Mouse (Mus musculus): ENCODE measurements around the gene Nelfb.

The Nelfb gene

DNA sequence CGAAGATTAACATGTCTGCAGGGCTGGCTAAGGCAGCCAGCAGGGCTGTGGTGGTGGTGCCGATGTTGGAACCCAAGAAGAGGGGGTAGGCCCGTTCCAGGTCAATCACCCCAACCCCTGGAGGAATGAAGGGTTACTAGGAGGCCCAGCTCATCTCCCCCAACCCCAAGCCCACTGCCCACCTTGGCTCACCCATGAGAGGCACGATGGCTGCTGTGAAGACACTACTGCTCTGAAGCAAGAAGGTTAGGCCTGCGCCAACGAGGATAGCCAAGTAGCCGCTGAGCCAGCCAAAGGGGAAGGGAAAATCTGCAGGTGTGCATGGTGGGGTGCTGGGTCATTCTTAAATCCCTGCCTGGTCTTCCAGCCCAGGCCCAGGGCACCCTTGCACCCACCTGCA lies 19.3 kb upstream of the Nelfb start:
- DNase-seq (ENCODE audit: low read depth, low spot score): no peak

GRCm38 (mm10) chr2:25229582-25229981 lies 18.3 kb upstream of the Nelfb start:
- DNase-seq (ENCODE audit: low read depth, low spot score): no peak

GRCm38 (mm10) chr2:25228995-25229530 lies 17.8 kb upstream of the Nelfb start:
- DNase-seq (ENCODE audit: low read depth, low spot score): no peak

GRCm38 (mm10) chr2:25228431-25228889 lies 17.2 kb upstream of the Nelfb start:
- peak; percentile 81 for DNase-seq (ENCODE audit: low read depth, low spot score)

GRCm38 (mm10) chr2:25227406-25227805 lies 16.1 kb upstream of the Nelfb start:
- no peak for DNase-seq (ENCODE audit: low read depth, low spot score)

DNA sequence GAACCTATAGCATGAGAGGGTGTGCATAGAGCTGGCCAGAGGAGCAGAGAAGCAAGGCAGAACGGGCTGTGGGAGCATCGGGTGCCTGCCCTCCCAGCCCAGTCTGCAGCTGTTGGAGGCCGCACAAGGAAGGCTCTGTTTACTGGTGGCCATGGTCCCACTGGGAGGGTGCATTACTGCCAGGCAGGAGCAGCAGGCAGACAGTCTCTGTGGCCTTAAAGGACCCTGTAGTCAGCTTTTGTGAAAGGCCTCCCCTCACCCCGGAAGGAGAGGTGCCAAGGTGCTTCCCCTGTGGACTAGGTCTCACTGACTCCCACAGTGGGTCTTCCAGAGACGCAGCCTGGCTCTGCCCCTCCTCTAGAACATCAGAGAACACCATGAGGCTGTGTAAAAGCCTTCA lies 15.6 kb upstream of the Nelfb start:
- no peak for DNase-seq (ENCODE audit: low read depth, low spot score)

DNA sequence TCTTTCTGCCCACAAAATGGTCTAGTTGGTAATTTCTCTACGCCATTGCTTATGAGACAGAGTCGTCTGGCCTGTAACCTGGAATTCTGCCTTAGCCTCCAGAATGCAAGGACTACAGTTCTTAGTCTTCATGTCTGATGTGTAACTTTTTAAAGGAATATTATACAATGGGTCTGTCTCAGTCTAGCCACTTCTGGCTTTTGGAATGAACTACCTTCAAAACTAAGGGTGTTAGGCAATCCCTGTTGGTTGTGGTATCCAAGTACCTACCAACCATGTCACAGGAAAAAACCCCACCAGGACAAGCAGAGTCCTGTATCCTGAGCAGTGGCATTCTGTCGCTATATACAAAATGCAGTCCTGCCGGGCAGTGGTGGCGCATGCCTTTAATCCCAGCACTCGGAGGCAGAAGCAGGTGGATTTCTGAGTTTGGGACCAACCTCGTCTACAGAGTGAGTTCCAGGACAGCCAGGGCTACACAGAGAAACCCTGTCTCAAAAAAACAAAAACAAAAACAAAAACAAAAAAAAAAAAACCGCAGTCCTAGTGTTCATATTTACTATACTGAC lies 14.6 kb upstream of the Nelfb start:
- no peak for DNase-seq (ENCODE audit: low read depth, low spot score)

DNA sequence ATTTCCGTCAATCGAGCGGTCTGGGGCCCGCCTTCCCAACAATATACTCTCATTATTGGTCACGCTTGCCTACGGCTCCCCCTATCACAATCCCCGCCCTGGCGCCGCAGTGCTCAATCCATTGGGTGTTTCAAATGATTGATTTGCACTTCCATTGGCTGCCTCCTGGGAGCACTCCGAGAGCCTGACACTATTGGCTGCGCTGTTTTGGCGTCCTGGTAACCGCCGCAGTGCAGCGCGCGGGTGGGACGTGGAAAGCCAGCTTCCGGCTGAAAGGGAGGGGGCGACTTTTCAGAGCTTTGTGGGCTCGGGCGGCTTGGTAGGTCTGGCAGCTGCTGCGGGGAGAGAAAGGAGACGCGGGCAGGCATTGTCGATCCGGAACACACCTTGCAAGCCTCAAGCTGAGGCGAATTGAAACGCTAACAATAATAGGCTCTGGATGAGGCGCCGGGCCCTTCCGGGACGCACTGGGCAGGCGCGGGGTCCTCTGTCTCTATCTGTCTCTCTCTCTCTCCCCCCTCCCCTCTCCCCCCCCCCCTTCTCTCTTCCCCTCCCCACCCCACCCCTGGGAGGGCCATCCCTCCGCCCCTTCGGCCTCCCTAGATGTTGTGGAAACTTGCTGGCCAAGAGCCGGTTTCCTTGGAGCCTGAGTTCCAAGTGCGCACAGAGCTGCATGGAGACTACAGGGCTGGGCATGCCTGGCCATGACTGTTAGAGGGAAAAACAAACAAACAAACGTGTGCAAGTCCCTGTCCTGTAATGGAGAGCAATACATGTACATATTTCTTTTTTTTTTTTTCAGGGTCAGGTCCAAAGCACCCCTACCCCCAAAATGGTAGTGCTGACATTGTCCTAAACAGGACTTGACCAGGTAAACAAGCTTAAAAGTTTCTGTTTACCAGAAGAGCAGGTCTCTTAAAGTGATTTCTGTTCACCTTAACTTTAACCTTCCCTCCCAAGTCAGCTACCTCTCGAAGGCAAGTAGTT lies 13.8 kb upstream of the Nelfb start:
- DNase-seq (ENCODE audit: low read depth, low spot score): peak; percentile 98

DNA sequence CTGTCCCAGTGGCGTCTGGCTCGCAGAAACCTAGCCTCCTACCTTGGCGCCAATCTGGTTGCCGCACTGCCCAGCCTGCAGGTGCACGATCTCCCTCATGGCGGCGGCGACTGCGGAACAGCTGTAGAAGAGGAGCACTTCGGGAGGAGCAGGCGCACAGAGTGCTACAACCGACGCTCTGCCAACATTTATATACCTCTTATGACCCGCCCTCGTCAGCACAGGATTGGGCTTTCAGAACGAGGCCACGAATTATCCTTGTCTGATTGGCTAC lies 13.1 kb upstream of the Nelfb start, which contains the start of gene Tubb4b:
Gene Tubb4b (minus strand): TSS at position 211 of the 274 bp plus-strand sequence.
- no peak for DNase-seq (ENCODE audit: low read depth, low spot score)

- DNase-seq (ENCODE audit: low read depth, low spot score): peak; percentile 86
Measured at GRCm38 (mm10) chr2:25223681-25224491, 12.6 kb upstream of the Nelfb start.

DNA sequence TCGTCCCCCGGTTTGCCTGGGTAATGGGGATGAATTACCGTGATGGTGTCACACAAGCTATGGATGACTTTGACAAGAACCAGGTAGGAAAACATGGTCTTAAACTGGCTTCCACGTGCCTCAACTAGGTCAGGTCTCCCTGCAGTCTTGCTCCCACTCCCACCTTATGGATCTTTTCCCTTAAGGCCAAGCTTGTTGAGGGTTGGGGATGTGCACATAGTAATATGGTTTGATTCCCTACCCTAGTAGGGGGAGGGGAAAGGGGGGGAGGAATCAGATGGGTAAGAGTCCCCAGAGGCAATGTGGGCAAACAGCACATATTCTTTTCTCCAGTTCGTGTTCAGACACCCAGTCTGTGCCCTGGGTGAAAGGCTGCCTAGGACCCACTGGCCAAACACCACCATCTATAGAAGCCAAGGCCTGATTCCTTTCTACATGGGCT lies 10.1 kb upstream of the Nelfb start:
- no peak for DNase-seq (ENCODE audit: low read depth, low spot score)

DNA sequence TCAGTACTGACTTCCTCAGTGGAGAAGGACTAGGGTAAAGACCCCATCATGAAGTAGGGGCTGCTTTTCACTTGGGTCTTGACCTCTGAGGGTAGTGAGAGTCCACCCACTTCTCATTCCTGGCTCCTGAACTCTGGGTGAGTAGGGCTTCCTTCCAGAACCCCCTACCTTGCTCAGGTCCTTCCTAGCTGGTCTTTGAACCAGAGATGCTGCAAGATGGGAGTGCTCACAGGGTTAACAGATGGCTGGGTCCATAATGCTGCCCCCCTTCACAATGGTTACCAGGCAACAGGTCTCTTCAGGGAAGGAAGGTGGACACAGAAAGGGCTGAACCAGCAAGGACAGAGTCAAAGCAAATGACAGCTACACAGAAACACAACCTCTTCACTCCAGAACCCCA lies 7.2 kb upstream of the Nelfb start, which contains the start of gene Fam166a:
Gene Fam166a (plus strand): TSS at position 301 of the 400 bp plus-strand sequence.
- DNase-seq (ENCODE audit: low read depth, low spot score): no peak

DNA sequence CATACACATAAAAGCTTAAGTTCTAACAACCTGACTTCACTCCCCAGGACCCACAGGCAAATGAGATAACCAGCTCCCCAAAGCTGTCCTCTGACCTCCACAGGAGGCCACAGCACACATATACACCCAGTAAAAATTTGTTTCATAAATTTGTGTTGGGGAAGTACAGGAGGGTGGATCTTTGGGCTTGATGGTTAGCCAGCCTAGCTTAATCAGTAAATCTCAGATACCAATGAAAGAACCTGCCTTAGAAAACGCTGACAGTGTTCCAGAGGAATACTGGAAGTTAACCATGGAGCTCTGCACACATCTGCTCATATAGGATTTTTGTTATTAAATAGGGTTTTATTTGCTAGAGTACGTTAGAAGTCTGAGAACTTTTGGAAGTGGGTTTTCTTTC lies 6.4 kb upstream of the Nelfb start:
- DNase-seq (ENCODE audit: low read depth, low spot score): no peak

DNA sequence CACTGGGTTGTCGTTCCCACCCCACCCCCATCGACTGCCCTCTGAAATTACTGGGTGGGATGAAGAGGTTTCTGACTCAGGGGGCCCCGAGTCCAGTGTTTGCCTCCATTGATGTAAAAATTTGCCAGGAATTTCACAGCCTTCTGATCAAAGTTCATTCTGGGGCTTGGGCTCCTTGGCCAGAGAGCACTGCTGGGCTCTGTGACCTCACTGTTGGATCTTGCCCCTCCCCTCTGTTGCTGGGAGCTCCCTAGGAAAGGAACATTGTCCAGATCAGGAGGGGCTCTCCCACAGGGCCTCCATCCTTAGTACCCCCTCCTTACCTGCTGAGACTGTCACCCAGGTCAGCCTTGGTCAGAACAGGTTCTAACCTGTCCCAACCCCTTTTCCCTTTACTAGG lies 3.2 kb upstream of the Nelfb start, which contains the start of gene Stpg3:
Gene Stpg3 (minus strand): TSS at position 194 of the 400 bp plus-strand sequence.
- DNase-seq (ENCODE audit: low read depth, low spot score): no peak

DNA sequence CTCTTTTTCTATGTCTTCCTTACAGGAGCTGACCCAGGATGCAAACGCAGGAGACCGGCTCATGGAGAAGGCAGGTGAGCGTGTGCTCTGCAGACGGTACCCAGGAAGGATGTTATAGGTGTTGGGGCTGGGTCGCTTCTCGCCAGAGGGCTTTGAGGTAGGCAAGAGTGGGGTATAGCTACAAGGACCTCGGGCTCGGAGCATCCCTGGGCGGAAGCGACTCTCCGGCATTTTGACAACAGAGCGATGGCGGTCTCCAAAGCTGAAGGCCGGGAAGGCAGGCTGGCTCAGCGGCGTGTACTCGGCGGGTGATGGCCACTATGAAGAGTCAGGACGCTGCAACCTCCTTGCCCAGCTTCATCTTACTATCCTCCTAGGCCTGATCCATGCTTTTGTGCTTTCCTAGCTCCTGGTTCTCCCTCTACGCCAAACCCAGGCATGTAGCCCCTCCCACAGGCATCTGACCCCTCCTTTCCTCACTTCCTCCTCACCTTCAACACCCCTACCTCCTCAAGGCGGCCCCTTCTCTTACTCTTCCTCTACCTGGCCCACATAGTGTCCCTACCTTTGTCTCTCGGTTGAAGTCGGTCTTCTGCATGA lies 2.1 kb upstream of the Nelfb start:
- DNase-seq (ENCODE audit: low read depth, low spot score): no peak

DNA sequence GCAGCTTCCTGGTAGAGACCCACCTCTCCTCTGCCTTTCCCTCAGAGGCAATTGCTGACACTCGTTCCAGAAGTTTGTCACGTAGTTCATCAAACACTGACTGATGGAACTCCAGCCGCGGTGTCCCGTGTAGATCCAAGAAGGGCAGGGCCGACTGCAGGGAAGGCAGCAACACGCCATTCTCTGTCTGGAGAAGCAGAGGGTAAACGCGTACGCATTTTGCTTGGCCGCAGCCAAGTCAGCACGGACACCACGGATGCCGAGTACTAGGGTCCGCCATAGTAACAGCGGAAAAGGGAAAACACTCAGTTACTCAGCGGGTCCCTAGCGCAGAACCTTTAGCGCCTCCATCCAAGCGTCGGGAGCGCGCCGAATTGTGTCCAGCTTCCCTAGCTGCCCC lies 603 bp downstream of the Nelfb start:
- DNase-seq (ENCODE audit: low read depth, low spot score): no peak

DNA sequence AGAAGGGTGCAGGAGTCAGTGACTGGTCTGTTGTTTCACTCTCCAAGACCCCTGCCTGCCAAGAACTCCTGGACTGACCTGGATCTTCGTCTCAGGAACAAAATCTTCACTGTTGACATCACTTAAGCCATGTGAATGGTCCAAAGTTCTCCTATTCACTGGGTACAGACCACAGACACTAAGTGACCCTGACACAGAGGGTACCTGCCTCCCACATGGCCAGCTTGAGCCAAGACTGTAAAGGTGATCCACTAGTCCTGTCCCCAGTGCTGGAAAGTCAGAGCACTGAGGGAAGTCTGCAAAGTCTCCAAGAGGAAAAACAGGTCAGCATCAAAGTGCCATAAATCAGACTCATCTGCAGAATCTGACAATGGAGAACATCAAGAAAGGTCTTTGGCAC lies 3.7 kb downstream of the Nelfb start:
- DNase-seq (ENCODE audit: low read depth, low spot score): no peak

DNA sequence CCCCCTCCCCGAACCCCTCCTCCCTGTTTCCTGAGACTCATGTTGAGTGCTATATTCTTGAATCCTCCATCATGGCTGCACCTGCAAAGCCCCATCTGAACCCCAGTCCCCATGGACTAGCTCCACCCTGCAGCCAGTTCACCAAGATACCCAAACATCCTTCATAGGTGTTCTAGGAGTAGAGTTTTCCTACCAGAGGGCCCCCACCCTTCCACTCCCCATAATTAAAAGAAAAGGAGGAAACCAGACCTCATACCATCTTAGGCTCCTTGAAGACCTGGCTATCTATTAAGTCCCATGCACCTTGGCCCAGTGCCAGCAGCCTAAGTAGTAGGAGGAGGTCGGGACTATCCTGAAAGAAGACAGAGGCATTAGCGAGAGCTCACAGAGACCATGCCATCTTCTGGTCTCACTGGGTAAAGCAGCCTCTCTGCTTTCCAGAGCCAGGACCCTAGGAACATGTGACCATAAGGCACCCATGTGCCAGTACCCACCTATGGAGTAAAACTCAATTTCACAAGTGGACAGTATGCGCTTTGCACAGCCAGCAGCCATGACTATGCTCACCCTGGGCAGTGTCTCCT lies 7.6 kb downstream of the Nelfb start:
- no peak for DNase-seq (ENCODE audit: low read depth, low spot score)

DNA sequence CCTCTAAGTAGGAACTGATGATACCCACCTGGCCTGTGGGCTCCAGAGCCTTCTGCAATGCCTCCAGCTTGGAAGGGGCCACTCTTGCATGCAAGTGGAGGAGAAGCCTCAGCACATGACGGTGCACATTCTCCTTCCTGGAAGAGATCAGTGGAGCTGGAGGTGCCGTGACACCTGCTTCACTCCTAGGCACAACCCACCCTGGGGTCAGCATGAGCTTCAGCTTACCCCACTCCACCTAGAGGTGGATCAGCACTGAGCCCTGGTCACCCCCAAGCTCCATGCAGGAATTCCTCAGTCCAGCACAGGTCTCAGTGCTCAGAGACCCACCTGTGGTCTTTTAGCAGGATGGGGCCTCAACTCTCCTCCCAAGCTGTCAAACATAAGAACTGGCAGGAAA lies 10.7 kb downstream of the Nelfb start:
- no peak for DNase-seq (ENCODE audit: low read depth, low spot score)

DNA sequence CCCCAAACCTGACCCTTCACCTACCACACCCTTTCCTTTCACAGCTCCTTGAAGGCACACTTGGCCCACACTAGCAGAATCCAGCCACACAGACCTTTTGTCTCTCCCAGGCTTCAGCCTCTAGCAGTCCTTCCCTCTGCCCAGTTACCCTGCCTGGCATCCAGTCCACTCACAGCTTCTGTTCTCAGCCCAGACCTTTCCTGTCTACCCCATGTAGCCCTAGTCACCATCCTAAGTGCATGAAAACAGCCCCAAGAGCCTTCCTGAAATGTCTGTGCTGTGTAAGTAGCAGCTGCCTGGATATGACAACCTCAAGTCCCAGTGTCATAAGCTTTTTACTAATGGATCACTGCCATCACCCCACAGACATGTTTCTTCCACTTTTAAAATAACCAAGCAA lies 13.3 kb downstream of the Nelfb start:
- DNase-seq (ENCODE audit: low read depth, low spot score): no peak

DNA sequence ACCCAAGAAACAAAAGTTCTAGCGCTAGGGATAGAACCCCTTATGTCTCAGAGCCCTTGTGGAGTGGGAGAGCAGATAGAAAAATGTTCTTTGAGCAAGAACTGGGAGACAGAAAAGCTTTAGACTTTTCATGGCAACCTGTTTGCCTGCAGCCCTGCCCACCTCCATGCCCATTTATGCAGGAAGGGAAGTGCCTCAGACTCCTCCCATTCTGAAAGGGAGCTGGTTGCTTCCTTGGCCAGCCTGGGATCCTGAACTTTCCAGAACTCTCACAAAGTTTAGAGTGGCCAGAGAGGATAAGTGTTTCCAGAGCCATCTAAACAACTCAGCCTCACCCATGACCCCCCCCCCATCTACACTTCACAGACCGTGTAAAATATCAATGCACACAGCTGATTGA lies 14.1 kb downstream of the Nelfb start:
- DNase-seq (ENCODE audit: low read depth, low spot score): no peak
